Mouse (Mus musculus) frontal cortex, adult 2 months (tissue): ENCODE measurements around the gene Cd300lf. TPM values are rescaled to one million over a fixed set of nuclear protein-coding genes. Genes with fewer than 3 reads are reported as not detected.

Experiments
- DNase-seq, 2 experiments: peaks; one replicate each; pipeline ENCODE4 v3.0.0; 2022; ENCODE audit warnings: low spot score in 1 of 2; ENCODE audit errors: extremely low spot score in 1 of 2
- polyA plus RNA-seq: library from polyadenylated mRNA; depleted of rRNA; stranded (reverse); fragments of >200 nt; gene quantifications from 2 replicates; pipeline ENCODE4 v1.2.3, GENCODE M21; 2012; rRNA removed

Gene Cd300lf
- polyA plus RNA-seq, 1 experiment, result 0.12 TPM

DNA sequence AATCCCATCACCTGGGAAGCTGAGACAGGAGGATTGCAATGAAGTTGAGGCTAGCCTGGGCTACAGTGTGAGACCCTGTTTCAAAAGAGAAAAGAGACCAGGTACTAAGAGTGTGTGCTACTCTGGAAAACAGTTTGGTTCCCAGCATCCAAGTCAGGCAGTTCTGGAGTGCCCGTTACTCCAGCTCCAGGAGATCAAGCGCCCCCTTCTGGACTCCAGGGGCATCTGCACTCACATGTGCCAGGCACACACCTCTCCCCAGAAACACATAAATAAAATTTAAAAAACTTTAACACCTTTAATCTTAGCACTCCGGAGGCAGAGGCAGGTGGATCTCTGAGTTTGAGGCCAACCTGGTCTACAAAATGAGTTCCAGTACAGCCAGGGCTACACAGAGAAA lies 52.4 kb downstream of the Cd300lf start:
- DNase-seq, result no peak

DNA sequence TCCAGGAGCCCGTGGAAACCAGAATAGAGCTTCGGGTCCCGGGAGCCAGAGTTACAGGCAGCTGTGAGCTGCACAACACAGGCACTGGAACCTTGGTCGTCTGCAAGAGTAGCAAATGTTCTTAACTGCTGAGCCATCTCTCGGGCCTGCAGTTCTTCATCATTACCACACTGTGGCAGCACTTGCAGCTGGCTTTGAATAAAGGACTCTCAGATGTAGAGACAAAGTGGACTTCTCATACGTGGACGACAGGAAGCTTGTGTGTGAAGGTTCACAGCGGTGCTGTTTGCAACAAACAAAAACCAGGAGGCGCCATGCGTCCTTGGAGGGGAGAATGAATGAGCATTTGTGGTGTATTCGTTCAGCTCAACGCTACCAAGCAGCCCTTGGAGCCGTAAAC lies 52.9 kb downstream of the Cd300lf start:
- peak in 1 of 2 experiments; percentile 73 for DNase-seq

DNA sequence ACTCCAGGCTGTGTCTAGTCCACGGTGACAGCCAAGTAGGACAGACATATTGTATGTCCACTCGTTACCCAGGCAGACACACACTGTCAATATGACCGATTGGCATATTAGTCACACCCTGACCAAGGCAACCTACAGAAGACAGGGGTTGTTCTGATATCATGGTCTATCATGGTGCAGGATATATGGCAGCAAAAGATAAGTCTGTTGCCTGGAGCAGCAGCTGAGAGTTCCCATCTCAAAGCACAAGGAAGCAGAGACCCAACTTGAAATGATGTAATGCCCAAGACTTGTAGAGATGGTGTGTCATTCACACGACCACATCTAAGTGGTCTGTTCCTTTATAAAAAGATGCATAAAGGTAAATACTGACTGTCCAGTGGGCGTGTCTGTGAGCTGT lies 55.1 kb downstream of the Cd300lf start:
- no peak for DNase-seq

DNA sequence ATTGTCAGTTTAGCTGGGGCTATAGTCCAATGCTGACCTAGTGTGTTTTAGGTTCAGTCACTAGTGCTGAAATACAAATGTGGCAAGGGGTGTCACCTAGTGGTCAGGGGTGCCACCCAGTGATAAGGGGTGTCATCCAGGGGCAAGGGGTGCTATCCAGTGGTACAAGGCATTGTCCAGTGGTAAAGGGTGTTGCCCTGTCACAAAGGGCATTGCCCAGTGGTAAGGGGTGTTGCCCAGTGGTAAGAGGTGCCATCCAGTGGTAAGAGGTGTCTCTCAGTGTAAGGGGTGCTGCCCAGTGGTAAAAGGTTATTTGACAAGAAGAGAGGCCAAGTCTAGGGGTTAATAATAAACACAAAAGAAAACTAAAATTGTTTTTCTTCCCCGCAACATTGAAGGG lies 56.4 kb downstream of the Cd300lf start:
- no peak for DNase-seq

GRCm38 (mm10) chr11:115075859-115076258 lies 57.9 kb downstream of the Cd300lf start:
- DNase-seq, result no peak

GRCm38 (mm10) chr11:115075407-115075806 lies 58.4 kb downstream of the Cd300lf start:
- DNase-seq, result no peak

DNA sequence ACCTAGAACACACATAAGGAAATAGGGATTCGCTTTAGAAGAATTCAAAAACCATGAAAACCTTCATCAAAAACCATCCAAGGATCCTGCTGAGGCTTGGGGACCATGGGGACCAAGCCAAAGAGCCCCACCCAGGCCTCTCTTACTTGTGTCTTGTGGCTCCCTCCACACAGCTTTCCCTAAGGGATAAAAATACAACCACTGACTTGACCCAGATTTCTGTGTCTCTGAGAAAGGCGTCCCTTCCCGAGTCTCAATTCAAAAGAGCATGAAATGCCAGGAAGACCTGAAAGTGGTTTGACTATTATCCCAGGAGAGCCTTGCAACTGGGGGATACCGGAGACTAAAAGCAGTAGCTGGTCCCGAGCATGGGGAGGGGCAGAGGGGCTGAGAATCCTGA lies 60.8 kb downstream of the Cd300lf start:
- DNase-seq, result no peak

DNA sequence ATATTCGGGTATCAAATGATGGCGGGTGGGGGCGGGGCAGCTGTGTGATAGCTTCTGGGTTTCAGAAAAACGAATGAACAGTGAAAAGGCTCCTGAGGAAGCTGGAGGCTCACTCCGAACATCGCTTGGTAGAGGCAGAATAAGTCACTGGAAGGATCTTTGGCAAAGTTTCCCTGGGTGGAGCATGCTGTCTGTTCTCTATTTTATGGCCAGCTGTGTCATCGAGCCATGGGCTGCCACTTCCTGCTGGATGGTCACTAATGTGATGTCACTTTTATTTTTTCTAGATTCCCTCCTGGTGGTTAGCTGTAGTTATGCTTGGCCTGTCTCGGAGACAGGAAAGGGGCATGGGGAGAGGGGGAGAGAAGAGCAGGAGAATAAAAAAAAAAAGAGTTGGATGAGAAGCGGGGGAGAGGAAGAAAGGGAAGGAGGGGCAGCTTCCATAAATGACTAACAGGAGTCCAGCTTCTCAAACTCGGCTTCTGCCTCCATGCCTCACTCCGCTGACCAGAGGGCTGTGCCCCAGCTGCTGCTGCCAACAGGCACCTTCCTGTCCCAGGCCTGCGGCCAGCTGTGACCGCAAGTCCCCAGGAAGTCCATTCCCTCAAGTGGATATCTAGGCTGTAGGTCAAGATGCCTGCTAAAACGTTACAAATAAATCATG lies 62.0 kb downstream of the Cd300lf start:
- DNase-seq, result no peak

DNA sequence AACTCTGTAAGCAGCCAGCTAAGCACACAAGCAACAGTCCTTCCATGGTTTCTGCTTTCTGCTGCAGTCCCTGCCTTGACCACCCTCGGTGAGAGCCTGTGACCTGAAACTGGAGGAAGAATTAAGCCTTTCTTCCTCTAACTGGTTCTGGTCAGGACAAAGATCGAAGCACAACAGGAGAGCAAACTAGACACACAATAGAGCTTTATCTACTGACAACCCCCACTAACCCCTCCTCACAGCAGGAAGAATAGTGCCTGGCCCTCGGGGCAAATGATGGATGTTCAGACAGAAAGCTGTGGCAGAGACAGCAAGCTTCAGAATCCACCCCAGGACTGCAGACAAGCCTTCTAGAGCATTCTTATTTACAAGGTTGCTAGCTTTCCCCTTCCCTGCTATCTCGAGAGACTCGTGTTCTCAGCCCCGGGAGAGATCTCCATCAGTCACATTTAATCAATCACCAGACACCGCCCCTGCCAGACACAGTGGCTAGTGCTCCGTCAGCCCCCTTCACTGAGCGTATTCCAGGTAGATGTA lies 62.7 kb downstream of the Cd300lf start:
- no peak for DNase-seq

DNA sequence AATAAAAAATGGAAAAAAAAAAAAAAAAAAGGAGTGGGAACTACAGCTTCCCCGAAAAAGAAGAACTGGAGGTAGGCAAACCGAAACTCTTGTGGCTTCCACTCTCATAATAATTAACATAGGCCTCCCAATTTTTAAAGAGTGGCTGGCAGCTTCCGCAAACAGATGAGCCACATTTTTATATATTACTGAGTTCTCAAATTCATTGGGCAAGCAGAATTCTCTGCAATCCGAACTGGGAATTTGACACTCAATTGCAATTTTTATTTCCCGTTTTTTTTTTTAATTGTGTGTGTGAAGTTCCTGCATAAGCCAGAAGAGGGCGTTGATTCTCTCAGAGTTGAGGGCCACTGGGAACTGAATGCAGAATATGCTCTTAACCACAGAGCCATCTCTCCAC lies 67.0 kb downstream of the Cd300lf start:
- DNase-seq, result no peak

Other genes starting within 250 kb of the Cd300lf start
- 0.54 and 0.57 TPM in 2 replicates for gene Cd300a, start 244.0 kb downstream of the Cd300lf start, polyA plus RNA-seq
- gene Cd300lb, start 199.6 kb downstream of the Cd300lf start, polyA plus RNA-seq, result 0.22 and 0.59 TPM in 2 replicates
- gene Cd300c, start 164.8 kb downstream of the Cd300lf start, polyA plus RNA-seq, result not detected in 2 replicates
- 0.08 and 0.16 TPM in 2 replicates for gene Cd300ld, start 144.1 kb downstream of the Cd300lf start, polyA plus RNA-seq
- gene Cd300c2, start 132.1 kb downstream of the Cd300lf start, polyA plus RNA-seq, result 5.3 and 7.1 TPM in 2 replicates
- gene Cd300ld2, start 117.8 kb downstream of the Cd300lf start, polyA plus RNA-seq, result 0.30 TPM in 1 of 2 replicates, not detected in the other
- 0.30 and 0.55 TPM in 2 replicates for gene Cd300ld4, start 107.0 kb downstream of the Cd300lf start, polyA plus RNA-seq
- gene Cd300ld5, start 96.2 kb downstream of the Cd300lf start, polyA plus RNA-seq, result 0.86 TPM in 1 of 2 replicates, not detected in the other
- gene Cd300ld3, start 85.6 kb downstream of the Cd300lf start, polyA plus RNA-seq, result 0.68 and 0.86 TPM in 2 replicates
- gene Cd300e, start 71.8 kb downstream of the Cd300lf start, polyA plus RNA-seq, result 0.06 and 0.22 TPM in 2 replicates
- gene Rab37, start 42.6 kb downstream of the Cd300lf start, polyA plus RNA-seq, result 22.7 and 25.3 TPM in 2 replicates
- 85.4 and 93.7 TPM in 2 replicates for gene Slc9a3r1, start 29.3 kb upstream of the Cd300lf start, polyA plus RNA-seq
- gene Tmem104, start 53.5 kb upstream of the Cd300lf start, polyA plus RNA-seq, result 10.2 and 10.4 TPM in 2 replicates
- 36.2 and 36.9 TPM in 2 replicates for gene Nat9, start 53.9 kb upstream of the Cd300lf start, polyA plus RNA-seq
- 55.1 and 55.6 TPM in 2 replicates for gene Grin2c, start 133.3 kb upstream of the Cd300lf start, polyA plus RNA-seq
- 33.1 and 34.4 TPM in 2 replicates for gene Fdxr, start 143.1 kb upstream of the Cd300lf start, polyA plus RNA-seq
- gene Fads6, start 163.7 kb upstream of the Cd300lf start, polyA plus RNA-seq, result 13.2 and 13.9 TPM in 2 replicates
- gene Otop2, start 173.2 kb upstream of the Cd300lf start, polyA plus RNA-seq, result 14.6 and 19.2 TPM in 2 replicates
- gene Ush1g, start 188.0 kb upstream of the Cd300lf start, polyA plus RNA-seq, result 7.8 and 8.6 TPM in 2 replicates
- 0.30 and 0.34 TPM in 2 replicates for gene Otop3, start 200.7 kb upstream of the Cd300lf start, polyA plus RNA-seq
- gene Hid1, start 233.8 kb upstream of the Cd300lf start, polyA plus RNA-seq, result 97.9 and 106 TPM in 2 replicates
- 22.7 and 23.1 TPM in 2 replicates for gene Cdr2l, start 247.9 kb upstream of the Cd300lf start, polyA plus RNA-seq